Mouse (Mus musculus): ENCODE measurements at regions not wholly inside any gene's neighbourhood (a gene's known extent, or its start where the extent isn't known, plus 50 kb on each side); places are given as distances from the start of the nearest gene placed in this dataset.
"Not testable (repeated sequence)": the region's sequence is repeated elsewhere in the genome, so short reads cannot be mapped to it uniquely, and the experiment has no call there.

- not testable (repeated sequence) for TF ChIP-seq GATA1, TAL1 (IDR thresholded peaks at IDR 0.05; ENCODE audit: low read length)
Measured at GRCm38 (mm10) chr12:106361646-106362045, 351.6 kb downstream of the Vrk1 start.
